Mouse (Mus musculus) C2C12 (cell line): ENCODE data around the gene Gm20388.

Experiments
- CEBPB ChIP-seq: IDR thresholded peaks from one replicate; pipeline ENCODE4 v1.6.1; 2011; ENCODE audit warnings: low read depth, mild to moderate bottlenecking, control low read depth, moderate library complexity
- CTCF ChIP-seq: IDR thresholded peaks from one replicate; pipeline ENCODE4 v1.5.1; 2011; ENCODE audit not compliant: control insufficient read depth, insufficient read depth, insufficient read length
- FOSL1 ChIP-seq: IDR thresholded peaks from one replicate; pipeline ENCODE4 v1.8.0; 2011; ENCODE audit warnings: mild to moderate bottlenecking, low read length; ENCODE audit not compliant: poor library complexity, insufficient read depth, severe bottlenecking
- MAX ChIP-seq: IDR thresholded peaks from one replicate; pipeline ENCODE4 v1.6.1; 2011; ENCODE audit warnings: mild to moderate bottlenecking, control low read depth
- MYOD1 ChIP-seq: IDR thresholded peaks from one replicate; pipeline ENCODE4 v1.6.1; 2011; ENCODE audit warnings: low read depth; ENCODE audit not compliant: control insufficient read depth, insufficient read length
- MYOG ChIP-seq: IDR thresholded peaks from one replicate; pipeline ENCODE4 v1.6.1; 2011; ENCODE audit not compliant: control insufficient read depth, insufficient read length; ENCODE audit errors: extremely low read depth
- USF1 ChIP-seq: IDR thresholded peaks from one replicate; pipeline ENCODE4 v1.6.1; 2011; ENCODE audit warnings: low read depth, mild to moderate bottlenecking, control low read depth, moderate library complexity

GRCm38 (mm10) chr8:121258126-121258792 is 1347.6 kb downstream of the Gm20388 start:
- TF ChIP-seq CTCF = no peak
- TF ChIP-seq FOSL1 = no peak
- no peak for TF ChIP-seq USF1
- TF ChIP-seq MAX = no peak
- no peak for TF ChIP-seq MYOD1
- no peak for TF ChIP-seq MYOG
- no peak for TF ChIP-seq CEBPB
